Mouse (Mus musculus) megakaryocyte, embryonic 14.5 days (primary cell): ENCODE measurements at regions not wholly inside any gene's neighbourhood (a gene's known extent, or its start where the extent isn't known, plus 50 kb on each side); places are given as distances from the start of the nearest gene placed in this dataset.

Source experiments
- FLI1 ChIP-seq: IDR thresholded peaks from 2 replicates; pipeline ENCODE4 v1.6.1; 2012; ENCODE audit warnings: low read length, inconsistent platforms, mixed read lengths
- GATA1 ChIP-seq: IDR thresholded peaks from 3 replicates; pipeline ENCODE4 v1.6.1; 2012; ENCODE audit warnings: mixed read lengths, low read length, inconsistent platforms, borderline replicate concordance

DNA sequence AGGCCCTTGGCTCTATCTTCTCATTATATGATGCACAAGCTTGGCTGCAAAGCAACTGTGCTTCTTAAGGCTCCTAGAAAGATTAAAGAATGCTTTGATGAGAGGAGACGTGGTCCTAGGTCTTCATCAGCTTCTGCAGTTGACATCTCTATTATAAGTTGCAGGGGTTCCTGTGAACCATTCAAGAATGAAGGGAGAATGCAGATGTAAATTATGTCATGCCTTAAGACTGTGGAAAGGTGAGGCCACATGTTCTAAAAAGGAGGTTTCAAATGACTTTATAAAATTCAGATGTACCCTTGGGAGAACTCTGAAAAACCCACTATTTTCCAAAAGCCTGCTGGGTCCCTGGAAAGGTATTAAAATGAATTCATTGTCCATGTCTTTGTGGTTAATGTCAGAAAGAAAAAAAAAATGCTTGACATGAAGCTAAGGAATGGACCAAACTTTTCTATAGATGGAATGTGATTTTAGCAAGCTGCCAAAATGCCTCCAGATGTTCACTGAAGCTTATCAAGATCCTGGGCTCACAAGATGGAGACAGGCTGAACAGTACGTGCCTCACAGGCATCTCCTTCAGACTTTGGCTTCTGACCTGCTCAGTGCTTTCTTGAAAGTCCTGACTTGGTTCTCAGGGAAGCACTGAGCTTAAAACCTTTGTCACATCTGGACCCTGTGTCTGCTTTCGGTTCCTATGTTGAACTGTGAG, 483.8 kb upstream of the Kazn start:
- no peak for TF ChIP-seq GATA1
- no peak for TF ChIP-seq FLI1
